Mouse (Mus musculus) G1E (cell line): ENCODE measurements around the gene Tcam1.

ENCODE experiments used
- CTCF ChIP-seq: IDR thresholded peaks from 2 replicates; pipeline ENCODE4 v1.5.1; 2012; ENCODE audit warnings: low read depth, low read length, inconsistent platforms, mixed read lengths
- GATA1 ChIP-seq: IDR thresholded peaks from 2 replicates; pipeline ENCODE4 v1.6.1; 2012; ENCODE audit warnings: borderline replicate concordance, low read length, inconsistent platforms, mixed read lengths
- GATA2 ChIP-seq: IDR thresholded peaks from 2 replicates; pipeline ENCODE4 v1.6.1; 2012; ENCODE audit warnings: low read depth, low read length, inconsistent platforms, borderline replicate concordance
- POLR2AphosphoS5 ChIP-seq: IDR thresholded peaks from 2 replicates; pipeline ENCODE4 v1.6.1; 2012; ENCODE audit warnings: low read depth, low read length, inconsistent platforms; ENCODE audit not compliant: insufficient replicate concordance
- TAL1 ChIP-seq: conservative IDR thresholded peaks from 2 replicates; pipeline ENCODE4 v1.6.1; 2012; ENCODE audit warnings: low read depth, low read length, inconsistent platforms, mixed read lengths

GRCm38 (mm10) chr11:106266431-106266830, 10.0 kb upstream of the Tcam1 start:
- TF ChIP-seq CTCF (no peak), TAL1 (no peak), GATA1 (no peak), GATA2 (no peak), POLR2AphosphoS5 (no peak)
